Mouse (Mus musculus): Measurements from ENCODE around the gene Ncoa7.

- no peak for TF ChIP-seq POLR2A (IDR thresholded peaks at IDR 0.05; ENCODE audit: insufficient read length, low read depth)
- TF ChIP-seq E2F4 (IDR thresholded peaks at IDR 0.05; ENCODE audit: insufficient read depth) = no peak
- TF ChIP-seq USF1 (IDR thresholded peaks at IDR 0.05; ENCODE audit: low read depth) = no peak
- TF ChIP-seq MAX (IDR thresholded peaks at IDR 0.05; ENCODE audit: low read depth) = no peak
Measured at GRCm38 (mm10) chr10:30683449-30683848, 119.7 kb downstream of the Ncoa7 start.

Data from myocyte (in vitro differentiated cells).